Mouse (Mus musculus) hindbrain, embryonic 16.5 days (tissue): Measurements from ENCODE around the gene Speer4f1. TPM values are rescaled to one million over a fixed set of nuclear protein-coding genes. Genes with fewer than 3 reads are reported as not detected.

Experiments
- polyA plus RNA-seq: library from polyadenylated mRNA; unstranded; fragments of >200 nt; fragmentation: Nextera tagmentation; extraction: Ambion mirVana; gene quantifications from 2 replicates; pipeline ENCODE4 v1.2.1, GENCODE M21; 2015

Speer4f1 gene
- polyA plus RNA-seq, 1 experiment from 2014 or later: not detected

Other genes starting within 250 kb of the Speer4f1 start
- not detected in 2 replicates for gene Speer4f2, start 102.9 kb upstream of the Speer4f1 start, polyA plus RNA-seq
- 13.3 and 19.0 TPM in 2 replicates for gene Sema3c, start 98.2 kb downstream of the Speer4f1 start, polyA plus RNA-seq